ENCODE assay signal across 8 mouse cellular contexts in genomic region chr7:113048097-113048795, GRCm38 (mm10).
A peak's percentile ranks its signal among the peaks of the same experiment; 100 is the strongest.
DNase-seq lines count a peak whose midpoint lies in the region; ATAC-seq lines count a peak whose summit lies in the region.

No protein-coding gene starts in this region.

- DNase-seq in right cerebral cortex, adult 18-20 months = peak; percentile 17
- no peak for DNase-seq in right cerebral cortex, postnatal 14 days
- DNase-seq in embryonic facial prominence, embryonic 14.5 days (ENCODE audit: low spot score) = peak; percentile 85
- DNase-seq in midbrain, embryonic 14.5 days = peak; percentile 63
- no peak for DNase-seq in spleen, postnatal 36 days (ENCODE audit: low spot score in 2 of 2)
- DNase-seq in cerebellum, adult 9-10 months = no peak
- DNase-seq in thymus, postnatal 0 days (ENCODE audit: low spot score) = no peak

- H3K4me2 ChIP-seq in embryonic facial prominence, embryonic 14.5 days (ENCODE audit: low read depth, low read length) = no peak overlapping the region
- no peak overlapping the region for H3K4me2 ChIP-seq in intestine, embryonic 16.5 days (ENCODE audit: low read depth, low read length)
- no peak overlapping the region for H3K4me2 ChIP-seq in midbrain, embryonic 14.5 days (ENCODE audit: low read length)

- no peaks in the 10 kb centered on the region for H3K36me3 ChIP-seq in embryonic facial prominence, embryonic 14.5 days (ENCODE audit: control insufficient read depth, insufficient read depth, low read length)
- no peaks in the 10 kb centered on the region for H3K36me3 ChIP-seq in intestine, embryonic 16.5 days (ENCODE audit: control insufficient read depth, insufficient read depth, low read length)
- H3K36me3 ChIP-seq in midbrain, embryonic 14.5 days (ENCODE audit: control insufficient read depth, insufficient read depth, low read length) = no peaks in the 10 kb centered on the region

- peak; percentile 85 for ATAC-seq in embryonic facial prominence, embryonic 14.5 days (ENCODE audit: low read depth)
- ATAC-seq in intestine, embryonic 16.5 days = peak; percentile 95
- no peak; the same call in 1 of the 2 replicates for ATAC-seq in midbrain, embryonic 14.5 days (ENCODE audit: low FRiP score, low TSS enrichment)

- no peaks in the 10 kb centered on the region for H3K9me3 ChIP-seq in embryonic facial prominence, embryonic 14.5 days (ENCODE audit: control insufficient read depth, low read length)
- no peaks in the 10 kb centered on the region for H3K9me3 ChIP-seq in intestine, embryonic 16.5 days (ENCODE audit: control insufficient read depth, low read length)
- H3K9me3 ChIP-seq in midbrain, embryonic 14.5 days (ENCODE audit: control insufficient read depth, low read length) = no peaks in the 10 kb centered on the region

- peak overlapping the region; percentile 46 for H3K27ac ChIP-seq in embryonic facial prominence, embryonic 14.5 days (replicated peaks; ENCODE audit: low read depth, low read length)
- peak overlapping the region; percentile 46 for H3K27ac ChIP-seq in intestine, embryonic 16.5 days (ENCODE audit: low read length)
- H3K27ac ChIP-seq in midbrain, embryonic 14.5 days (replicated peaks; ENCODE audit: low read depth, low read length) = no peak overlapping the region

- H3K4me1 ChIP-seq in embryonic facial prominence, embryonic 14.5 days (ENCODE audit: control insufficient read depth, insufficient read depth, low read length) = no peaks in the 10 kb centered on the region; the same call in 1 of the 2 replicates
- peaks cover 16% of the 10 kb centered on the region for H3K4me1 ChIP-seq in intestine, embryonic 16.5 days (ENCODE audit: control insufficient read depth, insufficient read depth, low read length)
- H3K4me1 ChIP-seq in midbrain, embryonic 14.5 days (ENCODE audit: control insufficient read depth, insufficient read depth, low read length) = 0 out of 2 replicates have a peak, but pooled peaks cover 5% of the 10 kb centered on the region

- no peak overlapping the region for H3K4me3 ChIP-seq in embryonic facial prominence, embryonic 14.5 days (ENCODE audit: low read depth, low read length)
- H3K4me3 ChIP-seq in intestine, embryonic 16.5 days (ENCODE audit: low read length) = no peak overlapping the region
- H3K4me3 ChIP-seq in midbrain, embryonic 14.5 days (replicated peaks; ENCODE audit: low read depth, low read length) = no peak overlapping the region

- 58% methylated on average over 4 of the region's 4 CpGs for WGBS in embryonic facial prominence, embryonic 14.5 days
- 49% methylated on average over 4 of the region's 4 CpGs for WGBS in intestine, embryonic 16.5 days
- WGBS in midbrain, embryonic 14.5 days = 41% methylated on average over 4 of the region's 4 CpGs

- no peak overlapping the region for H3K9ac ChIP-seq in embryonic facial prominence, embryonic 14.5 days (ENCODE audit: low read depth, low read length)
- no peak overlapping the region for H3K9ac ChIP-seq in intestine, embryonic 16.5 days (ENCODE audit: low read depth, low read length)
- H3K9ac ChIP-seq in midbrain, embryonic 14.5 days (replicated peaks; ENCODE audit: low read length) = no peak overlapping the region

- no peaks in the 10 kb centered on the region for H3K27me3 ChIP-seq in embryonic facial prominence, embryonic 14.5 days (replicated peaks; ENCODE audit: control insufficient read depth, insufficient read depth, low read length)
- no peaks in the 10 kb centered on the region for H3K27me3 ChIP-seq in intestine, embryonic 16.5 days (replicated peaks; ENCODE audit: control insufficient read depth, insufficient read depth, low read length)
- no peaks in the 10 kb centered on the region for H3K27me3 ChIP-seq in midbrain, embryonic 14.5 days (ENCODE audit: control insufficient read depth, insufficient read depth, low read length)

Comparison
In these comparisons a context has a peak if more than half of its experiments do, and no peak if none do; other contexts are left out.
1. DNase-seq: peak in right cerebral cortex, adult 18-20 months (single experiment), embryonic facial prominence, embryonic 14.5 days (single experiment) and midbrain, embryonic 14.5 days (single experiment); none in right cerebral cortex, postnatal 14 days (single experiment), spleen, postnatal 36 days (0 of 2), cerebellum, adult 9-10 months (single experiment) and thymus, postnatal 0 days (single experiment).